Comparison of ENCODE assay signal across 23 mouse cellular contexts in genomic region chr5:118008344-118008743, GRCm38 (mm10). TPM values are rescaled to one million over a fixed set of nuclear protein-coding genes. Genes with fewer than 3 reads are reported as not detected.
DNase-seq lines count a peak whose midpoint lies in the region; ATAC-seq lines count a peak whose summit lies in the region.
"Had no signal": no experiment of that assay in that cellular context is flagged by ENCODE, and none has a peak within 500 bp of the region (broad histone marks: within the 10 kb centered on the region; RNA-seq: fewer than 3 reads in every experiment).

No protein-coding gene starts in this region.

- ATAC-seq in CD4-positive, CD25-positive, alpha-beta regulatory T cell, adult 4 months, result no peak
- ATAC-seq in erythroid progenitor cell, adult 5-6 weeks (replicated peaks; ENCODE audit: low FRiP score, poor library complexity, severe bottlenecking), result no peak
- ATAC-seq: forebrain, embryonic 13.5 days; forebrain, embryonic 16.5 days; hindbrain, postnatal 0 days; inflammation-experienced regulatory T-cells, adult 6 months; intestine, embryonic 16.5 days; Patski had no signal

- DNase-seq in adrenal gland, adult (ENCODE audit: inconsistent age in 2 of 2, low spot score in 1 of 2), result peak; percentile 81 to 87
- no peak for DNase-seq in adrenal gland, postnatal 4 days (ENCODE audit: low spot score in 2 of 2)
- DNase-seq in adrenal gland, adult 2 months, result peak; percentile 84
- peak; percentile 76 for DNase-seq in adrenal gland, postnatal 14 days
- DNase-seq: cerebellum, adult 11-12 months; cerebellum, adult 8-10 months; cerebellum, postnatal 10 days; cerebellum, postnatal 36 days; embryo, embryonic 11 days; gastrocnemius, postnatal 10 days; gastrocnemius, postnatal 36 days; heart, adult 2 months; heart, postnatal 14 days; heart, postnatal 4 days had no signal

RNA-seq across cellular contexts. Expression of gene Tesc, which starts 19.2 kb away (rescaled TPM):
- total RNA-seq in adrenal gland, postnatal 4 days (2021), result 10 to 100 TPM; 53.7 to 60.8 TPM
- total RNA-seq in adrenal gland, adult 2 months (2021), result 100 to 1,000 TPM; 109 to 185 TPM
- 737 and 1,088 TPM in 2 replicates for polyA plus RNA-seq in adrenal gland, adult 2 months (2012; rRNA removed)
- 78.8 and 80.8 TPM in 2 replicates for total RNA-seq in adrenal gland, postnatal 14 days (2021)
- 1 to 10 TPM; 2.9 to 7.7 TPM for polyA plus RNA-seq in CD4-positive, CD25-positive, alpha-beta regulatory T cell, adult 4 months (2017; shearing (Covaris generic))
- total RNA-seq in erythroid progenitor cell, adult 5-6 weeks (2015; ENCODE audit: low replicate concordance), result not detected in 2 replicates
- total RNA-seq in erythroid progenitor cell, adult 5-6 weeks (2017; ENCODE audit: low replicate concordance), result 0.64 TPM in 1 of 2 replicates, not detected in the other
- total RNA-seq: G1E had no signal
- polyA plus RNA-seq: G1E had no signal

RNA-seq across cellular contexts. Expression of gene Fbxo21, which starts 31.8 kb away (rescaled TPM):
- 10 to 100 TPM; 89.3 to 94.4 TPM for total RNA-seq in adrenal gland, postnatal 4 days (2021)
- 10 to 100 TPM; 52.6 to 95.2 TPM for total RNA-seq in adrenal gland, adult 2 months (2021)
- 93.6 and 106 TPM in 2 replicates for polyA plus RNA-seq in adrenal gland, adult 2 months (2012; rRNA removed)
- 77.8 and 121 TPM in 2 replicates for total RNA-seq in adrenal gland, postnatal 14 days (2021)
- polyA plus RNA-seq in CD4-positive, CD25-positive, alpha-beta regulatory T cell, adult 4 months (2017; shearing (Covaris generic)), result 10 to 100 TPM in 1 of 2 experiments, 1 to 10 TPM in 1; 7.9 to 12.5 TPM
- 6.3 TPM in 1 of 2 replicates, not detected in the other for total RNA-seq in erythroid progenitor cell, adult 5-6 weeks (2015; ENCODE audit: low replicate concordance)
- total RNA-seq in erythroid progenitor cell, adult 5-6 weeks (2017; ENCODE audit: low replicate concordance), result 1.0 and 21.4 TPM in 2 replicates

Comparison
In these comparisons a context has a peak if more than half of its experiments do, and no peak if none do; other contexts are left out.
1. DNase-seq: peak in adrenal gland, adult (2 of 2), adrenal gland, adult 2 months (single experiment) and adrenal gland, postnatal 14 days (single experiment); none in adrenal gland, postnatal 4 days (0 of 2).
2. RNA of gene Tesc, which starts 19.2 kb away (total RNA-seq): 109 to 185 TPM in adrenal gland, adult 2 months, 78.8 to 80.8 TPM in adrenal gland, postnatal 14 days and 53.7 to 60.8 TPM in adrenal gland, postnatal 4 days; 0.64 TPM in erythroid progenitor cell, adult 5-6 weeks; every median in the first group is over 10 times any median in the second.